Mouse (Mus musculus): ENCODE measurements around the gene Rnaseh2b. TPM values are rescaled to one million over a fixed set of nuclear protein-coding genes. Genes with fewer than 3 reads are reported as not detected.

The Rnaseh2b gene
- total and polyA plus RNA-seq, 3 experiments: 21.2 to 63.7 (median 53.6) TPM

- peak; percentile 80 for DNase-seq (ENCODE audit: extremely low read depth)
- Histone ChIP-seq H3K4me1 (ENCODE audit: control insufficient read depth in 1 of 2, insufficient read depth in 2 of 2) (peaks cover 4 to 24% of the 10 kb centered on the region in 2 experiments), H3K27ac (ENCODE audit: insufficient read depth, low read depth) (no peak overlapping the region), H3K36me3 (replicated peaks in 1 of 2; ENCODE audit: control insufficient read depth in 1 of 2, insufficient read depth in 1 of 2, low read length in 1 of 2) (no peaks in the 10 kb centered on the region), H3K4me3 (replicated peaks in 1 of 3; ENCODE audit: low read depth in 2 of 3, low read length in 2 of 3, poor library complexity in 1 of 3) (no peak overlapping the region), H3K9ac (ENCODE audit: insufficient read depth, low read depth) (no peak overlapping the region), H3K79me2 (replicated peaks; ENCODE audit: control insufficient read depth, extremely low read depth, insufficient read depth, poor library complexity, severe bottlenecking) (no peaks in the 10 kb centered on the region), H3K27me3 (replicated peaks) (no peaks in the 10 kb centered on the region), H3K4me2 (ENCODE audit: insufficient read depth, low read depth, poor library complexity, severe bottlenecking) (no peak overlapping the region), H3K9me3 (replicated peaks; ENCODE audit: low read length) (no peaks in the 10 kb centered on the region)
- dilution Hi-C loops (cut with MboI; ENCODE audit: extremely low pct_ligation_motif_present, extremely low pct_unique_long_range_greater_than_20kb, low sequenced_read_pairs) (no loop called here), in situ Hi-C loops (cut with MboI; ENCODE audit: low pct_ligation_motif_present, low pct_unique_long_range_greater_than_20kb, low sequenced_read_pairs) (no loop called here)
- 0 out of 2 replicates have a peak, but pooled peaks have one; percentile 18 for TF ChIP-seq IRF4 (IDR thresholded peaks at IDR 0.05; ENCODE audit: low read depth, low read length)
- TF ChIP-seq ZC3H11A (IDR thresholded peaks at IDR 0.05; ENCODE audit: low read depth, low read length): peak; percentile 27
- TF ChIP-seq MAZ (IDR thresholded peaks at IDR 0.05; ENCODE audit: low read depth, low read length): 0 out of 2 replicates have a peak, but pooled peaks have one; percentile 41
- no peak for TF ChIP-seq POLR2AphosphoS2 (IDR thresholded peaks at IDR 0.05; ENCODE audit: low read depth, low read length)
- TF ChIP-seq NRF1 (IDR thresholded peaks at IDR 0.05; ENCODE audit: low read depth, low read length): no peak
- TF ChIP-seq MAX (IDR thresholded peaks at IDR 0.05; ENCODE audit: low read length): no peak
- peak; percentile 68 to 69 for TF ChIP-seq CTCF (conservative IDR thresholded peaks at IDR 0.05 in 1 of 2, IDR thresholded peaks at IDR 0.05 in 1 of 2; ENCODE audit: low read depth in 2 of 2, low read length in 2 of 2)
- 0 out of 2 replicates have a peak, but pooled peaks have one; percentile 16 for TF ChIP-seq SIN3A (IDR thresholded peaks at IDR 0.05; ENCODE audit: low read length)
- peak; percentile 70 for TF ChIP-seq SMC3 (IDR thresholded peaks at IDR 0.05; ENCODE audit: low read depth, low read length)
- TF ChIP-seq RAD21 (IDR thresholded peaks at IDR 0.05; ENCODE audit: low read depth, low read length): peak; percentile 70
These were observed 40.4 kb upstream of the Rnaseh2b start for GRCm38 (mm10) chr14:62251999-62252398.

GRCm38 (mm10) chr14:62254371-62254770 lies 38.0 kb upstream of the Rnaseh2b start:
- H3K4me2 ChIP-seq (ENCODE audit: insufficient read depth, low read depth, poor library complexity, severe bottlenecking): no peak overlapping the region
- peaks cover 0 to 12% of the 10 kb centered on the region in 2 experiments; a peak in 2 of 4 replicates for H3K4me1 ChIP-seq (ENCODE audit: control insufficient read depth in 1 of 2, insufficient read depth in 2 of 2)
- H3K9ac ChIP-seq (ENCODE audit: insufficient read depth, low read depth): no peak overlapping the region
- in situ Hi-C loops (cut with MboI; ENCODE audit: low pct_ligation_motif_present, low pct_unique_long_range_greater_than_20kb, low sequenced_read_pairs) (no loop called here), dilution Hi-C loops (cut with MboI; ENCODE audit: extremely low pct_ligation_motif_present, extremely low pct_unique_long_range_greater_than_20kb, low sequenced_read_pairs) (no loop called here)
- no peak overlapping the region for H3K27ac ChIP-seq (ENCODE audit: insufficient read depth, low read depth)
- H3K9me3 ChIP-seq (replicated peaks; ENCODE audit: low read length): no peaks in the 10 kb centered on the region
- no peaks in the 10 kb centered on the region for H3K36me3 ChIP-seq (replicated peaks in 1 of 2; ENCODE audit: control insufficient read depth in 1 of 2, insufficient read depth in 1 of 2, low read length in 1 of 2)
- no peaks in the 10 kb centered on the region for H3K79me2 ChIP-seq (replicated peaks; ENCODE audit: control insufficient read depth, extremely low read depth, insufficient read depth, poor library complexity, severe bottlenecking)
- H3K4me3 ChIP-seq (replicated peaks in 1 of 3; ENCODE audit: low read depth in 2 of 3, low read length in 2 of 3, poor library complexity in 1 of 3): no peak overlapping the region
- TF ChIP-seq CTCF (conservative IDR thresholded peaks at IDR 0.05 in 1 of 2, IDR thresholded peaks at IDR 0.05 in 1 of 2; ENCODE audit: low read depth in 2 of 2, low read length in 2 of 2) (no peak), BHLHE40 (IDR thresholded peaks at IDR 0.05; ENCODE audit: low read depth, low read length) (no peak; the same call in 1 of the 2 replicates), MYC (IDR thresholded peaks at IDR 0.05; ENCODE audit: low read depth, low read length) (no peak), NELFE (IDR thresholded peaks at IDR 0.05; ENCODE audit: low read depth, low read length) (no peak), USF1 (IDR thresholded peaks at IDR 0.05; ENCODE audit: low read depth, low read length) (peak; percentile 26; the same call in 1 of the 2 replicates)
- DNase-seq (ENCODE audit: extremely low read depth): peak; percentile 8
- no peaks in the 10 kb centered on the region for H3K27me3 ChIP-seq (replicated peaks)
